Mouse (Mus musculus): ENCODE data around the gene Atat1.

DNA sequence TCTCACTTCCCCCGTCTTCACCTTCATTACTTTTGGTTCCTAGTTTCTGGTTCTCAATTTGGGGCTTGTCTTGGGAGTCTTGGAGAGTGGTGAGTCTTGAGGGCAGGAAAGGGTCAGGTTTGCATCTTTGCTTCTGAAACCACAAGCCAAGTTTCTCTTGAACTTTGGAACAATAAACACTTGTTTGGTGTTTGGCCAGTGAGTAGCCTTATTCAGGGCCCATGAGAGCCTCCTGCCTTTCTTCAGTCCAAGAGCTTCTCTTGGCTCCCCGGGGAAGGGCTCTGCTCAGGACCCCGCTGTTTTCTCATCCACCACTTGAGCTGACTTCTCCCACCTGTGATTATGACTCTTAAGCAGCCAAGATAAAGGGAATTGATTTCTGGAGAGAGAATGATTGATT is 12.7 kb upstream of the Atat1 start:
- TF ChIP-seq CTCF (IDR thresholded peaks at IDR 0.05; ENCODE audit: extremely low read depth, insufficient read depth, insufficient read length, insufficient replicate concordance) (no peak), POLR2A (IDR thresholded peaks at IDR 0.05; ENCODE audit: low read depth, low read length) (no peak)

Data from spleen, adult 2 months (tissue).